Mouse (Mus musculus) cerebellum, adult 2 months (tissue): ENCODE measurements around the gene Gm3646. TPM values are rescaled to one million over a fixed set of nuclear protein-coding genes. Genes with fewer than 3 reads are reported as not detected.

ENCODE experiments used
- DNase-seq, 2 experiments: peaks; one replicate each; pipeline ENCODE4 v3.0.0; 2021
- H3K27ac ChIP-seq: fragments of 200-500 bp; 2 replicates; pipeline ENCODE4 v1.5.1; 2012; ENCODE audit warnings: low read length, control low read depth, inconsistent platforms; ENCODE audit not compliant: insufficient read depth
- H3K27me3 ChIP-seq: fragments of 200-500 bp; 2 replicates; pipeline ENCODE4 v1.6.1; 2012; ENCODE audit warnings: inconsistent platforms, mild to moderate bottlenecking, low read length, moderate library complexity; ENCODE audit not compliant: control insufficient read depth, insufficient read depth
- H3K4me1 ChIP-seq: fragments of 200-500 bp; 2 replicates; pipeline ENCODE4 v1.6.1; 2011; ENCODE audit warnings: low read length; ENCODE audit not compliant: control insufficient read depth, insufficient read depth
- H3K4me3 ChIP-seq: fragments of 200-500 bp; replicated peaks from 2 replicates; pipeline ENCODE3; 2011; ENCODE audit warnings: mild to moderate bottlenecking, low read depth, low read length, control low read depth; ENCODE audit not compliant: insufficient read depth
- CTCF ChIP-seq: fragments of 200-500 bp; IDR thresholded peaks from 2 replicates; pipeline ENCODE4 v1.5.1; 2011; ENCODE audit warnings: low read depth, mild to moderate bottlenecking, control low read depth, low read length, moderate library complexity, borderline replicate concordance; ENCODE audit not compliant: insufficient read depth
- POLR2A ChIP-seq: fragments of 200-500 bp; IDR thresholded peaks from 2 replicates; pipeline ENCODE4 v1.6.1; 2011; ENCODE audit warnings: low read length, control low read depth, borderline replicate concordance; ENCODE audit not compliant: insufficient read depth
- WGBS: fragments of 180-500 bp; shearing (Covaris S2); methylation state at CpG from one replicate; pipeline ENCODE4 v1.1.7; 2018; 5-methylcytosine and 5-hydroxymethylcytosine counted together
- polyA plus RNA-seq: library from polyadenylated mRNA; depleted of rRNA; stranded (reverse); fragments of >200 nt; gene quantifications from 2 replicates; pipeline ENCODE4 v1.2.3, GENCODE M21; 2012

Gm3646 gene
- polyA plus RNA-seq, 1 experiment: not detected

- WGBS: 56% methylated on average over 12 of the region's 12 CpGs
- DNase-seq: no peak
- no peak for TF ChIP-seq CTCF
- no peak for TF ChIP-seq POLR2A
- no peaks in the 10 kb centered on the region for H3K27me3 ChIP-seq
- no peak overlapping the region for H3K4me3 ChIP-seq
- H3K4me1 ChIP-seq: no peaks in the 10 kb centered on the region
- H3K27ac ChIP-seq: no peak overlapping the region
Measured at GRCm38 (mm10) chr1:39838487-39839169, 33.5 kb upstream of the Gm3646 start.

GRCm38 (mm10) chr1:39831594-39832039, 26.5 kb upstream of the Gm3646 start:
- WGBS: 92% methylated on average over 4 of the region's 4 CpGs
- no peak for TF ChIP-seq POLR2A
- no peak for TF ChIP-seq CTCF

GRCm38 (mm10) chr1:39830786-39831593, 25.9 kb upstream of the Gm3646 start:
- no peak for DNase-seq
- no peaks in the 10 kb centered on the region for H3K27me3 ChIP-seq
- H3K27ac ChIP-seq: no peak overlapping the region
- H3K4me3 ChIP-seq: no peak overlapping the region
- H3K4me1 ChIP-seq: peaks cover 3% of the 10 kb centered on the region; the same call in 1 of the 2 replicates
- no peak for TF ChIP-seq POLR2A
- no peak for TF ChIP-seq CTCF
- 84% methylated on average over 11 of the region's 11 CpGs for WGBS

More at GRCm38 (mm10) chr1:39831594-39832039, 26.5 kb upstream of the Gm3646 start:
- no peak overlapping the region for H3K27ac ChIP-seq
- no peaks in the 10 kb centered on the region for H3K27me3 ChIP-seq
- H3K4me3 ChIP-seq: no peak overlapping the region
- H3K4me1 ChIP-seq: peaks cover 3% of the 10 kb centered on the region; the same call in 1 of the 2 replicates
- no peak for DNase-seq

- H3K27me3 ChIP-seq: no peaks in the 10 kb centered on the region
- no peak overlapping the region for H3K4me3 ChIP-seq
- 87% methylated on average over 4 of the region's 4 CpGs for WGBS
- no peak for DNase-seq
- TF ChIP-seq POLR2A (no peak), CTCF (no peak)
- no peaks in the 10 kb centered on the region for H3K4me1 ChIP-seq
- H3K27ac ChIP-seq: no peak overlapping the region
Measured at GRCm38 (mm10) chr1:39824902-39825301, 19.8 kb upstream of the Gm3646 start.

- no peaks in the 10 kb centered on the region for H3K4me1 ChIP-seq
- H3K4me3 ChIP-seq: no peak overlapping the region
- no peak for TF ChIP-seq POLR2A
- TF ChIP-seq CTCF: no peak
- no peak overlapping the region for H3K27ac ChIP-seq
- 58% methylated on average over 4 of the region's 4 CpGs for WGBS
- DNase-seq: no peak
- H3K27me3 ChIP-seq: no peaks in the 10 kb centered on the region
Measured at GRCm38 (mm10) chr1:39824240-39824639, 19.1 kb upstream of the Gm3646 start.

GRCm38 (mm10) chr1:39819596-39819995, 14.5 kb upstream of the Gm3646 start:
- 40% methylated on average over 10 of the region's 10 CpGs for WGBS
- Histone ChIP-seq H3K27ac (no peak overlapping the region), H3K27me3 (no peaks in the 10 kb centered on the region), H3K4me3 (no peak overlapping the region), H3K4me1 (no peaks in the 10 kb centered on the region)
- no peak for DNase-seq
- TF ChIP-seq CTCF (no peak), POLR2A (no peak)

GRCm38 (mm10) chr1:39815766-39816165, 10.6 kb upstream of the Gm3646 start:
- 90% methylated on average over 5 of the region's 5 CpGs for WGBS
- no peak overlapping the region for H3K4me3 ChIP-seq
- H3K27ac ChIP-seq: no peak overlapping the region
- no peaks in the 10 kb centered on the region for H3K27me3 ChIP-seq
- no peak for DNase-seq
- H3K4me1 ChIP-seq: no peaks in the 10 kb centered on the region; the same call in 1 of the 2 replicates
- TF ChIP-seq CTCF: no peak
- TF ChIP-seq POLR2A: no peak
